Comparison of ENCODE assay signal across 15 mouse cellular contexts in genomic region chr5:121762949-121763348, GRCm38 (mm10).
"Had no signal": no experiment of that assay in that cellular context is flagged by ENCODE, and none has a peak within 500 bp of the region (broad histone marks: within the 10 kb centered on the region; RNA-seq: fewer than 3 reads in every experiment).

No protein-coding gene starts in this region.

- H3K4me1 ChIP-seq: stomach, embryonic 15.5 days had no signal

- H3K4me2 ChIP-seq: neural tube, embryonic 15.5 days; stomach, embryonic 15.5 days had no signal

- H3K4me3 ChIP-seq: neural tube, embryonic 15.5 days; stomach, embryonic 15.5 days had no signal

- H3K27ac ChIP-seq: neural tube, embryonic 15.5 days; stomach, embryonic 15.5 days; stomach, postnatal 0 days had no signal

- H3K9ac ChIP-seq: neural tube, embryonic 15.5 days; stomach, embryonic 15.5 days had no signal

- H3K9me3 ChIP-seq: neural tube, embryonic 15.5 days; stomach, embryonic 15.5 days had no signal

- H3K36me3 ChIP-seq: neural tube, embryonic 15.5 days had no signal

- DNase-seq: retina, postnatal 1 day; right cerebral cortex, adult 18-20 months; right cerebral cortex, postnatal 14 days; right cerebral cortex, postnatal 25 days; right cerebral cortex, postnatal 4 days; spleen, adult 18-20 months; thymus, adult 18-20 months; thymus, adult 2 months; thymus, postnatal 14 days; thymus, postnatal 25 days; thymus, postnatal 36 days; thymus, postnatal 4 days had no signal

- H3K27me3 ChIP-seq: neural tube, embryonic 15.5 days; stomach, embryonic 15.5 days had no signal
